Mouse (Mus musculus) forebrain, embryonic 11.5 days (tissue): ENCODE data around the gene Gadd45b. TPM values are rescaled to one million over a fixed set of nuclear protein-coding genes. Genes with fewer than 3 reads are reported as not detected.

ENCODE experiments used
- ATAC-seq: fragments of 200-750 bp; cut with Nextera tagmentation; replicated peaks from 2 replicates; pipeline ENCODE4 v1.8.0; 2017; ENCODE audit warnings: moderate TSS enrichment; ENCODE audit not compliant: low FRiP score
- DNase-seq: peaks from one replicate; pipeline ENCODE4 v3.0.0-alpha.2; 2017; ENCODE audit warnings: low spot score
- H3K27ac ChIP-seq: fragments of 300-500 bp; sonication (generic); 2 replicates; pipeline ENCODE4 v1.5.1; 2014; ENCODE audit warnings: low read depth, low read length
- H3K27me3 ChIP-seq: fragments of 300-500 bp; sonication (generic); 2 replicates; pipeline ENCODE4 v1.6.1; 2014; ENCODE audit warnings: mild to moderate bottlenecking, low read length, mixed read lengths; ENCODE audit not compliant: control insufficient read depth, insufficient read depth
- H3K36me3 ChIP-seq: fragments of 300-500 bp; sonication (generic); 2 replicates; pipeline ENCODE4 v1.6.1; 2014; ENCODE audit warnings: mild to moderate bottlenecking, low read length, moderate library complexity, mixed read lengths; ENCODE audit not compliant: control insufficient read depth, insufficient read depth
- H3K4me1 ChIP-seq: fragments of 300-500 bp; sonication (generic); replicated peaks from 2 replicates; pipeline ENCODE4 v1.6.1; 2014; ENCODE audit warnings: low read length, mixed read lengths; ENCODE audit not compliant: control insufficient read depth, insufficient read depth
- H3K4me2 ChIP-seq: fragments of 300-500 bp; sonication (generic); 2 replicates; pipeline ENCODE4 v1.6.1; 2014; ENCODE audit warnings: low read depth, mild to moderate bottlenecking, low read length, moderate library complexity, mixed read lengths; ENCODE audit not compliant: severe bottlenecking
- H3K4me3 ChIP-seq: fragments of 300-500 bp; sonication (generic); 2 replicates; pipeline ENCODE4 v1.5.1; 2014; ENCODE audit warnings: low read depth, low read length
- H3K9ac ChIP-seq: fragments of 300-500 bp; sonication (generic); 2 replicates; pipeline ENCODE4 v1.6.1; 2014; ENCODE audit warnings: low read length
- H3K9me3 ChIP-seq: fragments of 300-500 bp; sonication (generic); 2 replicates; pipeline ENCODE4 v1.6.1; 2016; ENCODE audit warnings: low read length, mixed read lengths; ENCODE audit not compliant: control insufficient read depth
- WGBS: fragments of 180-500 bp; shearing (Covaris S2); extraction: QIAGEN DNeasy Blood & Tissue Kit; methylation state at CpG from one replicate; pipeline ENCODE4 v1.1.7; 2014; 5-methylcytosine and 5-hydroxymethylcytosine counted together
- polyA plus RNA-seq: library from polyadenylated mRNA; unstranded; fragments of >200 nt; fragmentation: Nextera tagmentation; extraction: Ambion mirVana; gene quantifications from 2 replicates; pipeline ENCODE4 v1.2.1, GENCODE M21; 2014

The Gadd45b gene
- polyA plus RNA-seq, 1 experiment from 2014 or later, result 10.7 TPM

- Histone ChIP-seq H3K27me3 (no peaks in the 10 kb centered on the region), H3K4me1 (no peaks in the 10 kb centered on the region), H3K9me3 (no peaks in the 10 kb centered on the region), H3K4me3 (no peak overlapping the region), H3K4me2 (no peak overlapping the region), H3K9ac (no peak overlapping the region), H3K36me3 (no peaks in the 10 kb centered on the region), H3K27ac (no peak overlapping the region)
- no peak for ATAC-seq
- no peak for DNase-seq
- WGBS, result 81% methylated on average over 5 of the region's 5 CpGs
Measured at GRCm38 (mm10) chr10:80962585-80962984, 32.7 kb downstream of the Gadd45b start.

- DNase-seq (no peak), ATAC-seq (no peak)
- Histone ChIP-seq H3K27ac (no peak overlapping the region), H3K36me3 (no peaks in the 10 kb centered on the region), H3K9ac (no peak overlapping the region), H3K4me3 (no peak overlapping the region), H3K4me2 (no peak overlapping the region), H3K27me3 (no peaks in the 10 kb centered on the region), H3K9me3 (no peaks in the 10 kb centered on the region), H3K4me1 (no peaks in the 10 kb centered on the region)
- 72% methylated on average over 12 of the region's 12 CpGs for WGBS
Measured at GRCm38 (mm10) chr10:80963031-80963975, 33.4 kb downstream of the Gadd45b start.

- Histone ChIP-seq H3K9ac (no peak overlapping the region), H3K27me3 (no peaks in the 10 kb centered on the region), H3K9me3 (no peaks in the 10 kb centered on the region), H3K4me3 (no peak overlapping the region), H3K27ac (no peak overlapping the region), H3K4me1 (no peaks in the 10 kb centered on the region), H3K4me2 (no peak overlapping the region), H3K36me3 (no peaks in the 10 kb centered on the region)
- ATAC-seq (no peak), DNase-seq (no peak)
- WGBS, result 65% methylated on average over 12 of the region's 12 CpGs
Measured at GRCm38 (mm10) chr10:80966296-80966695, 36.4 kb downstream of the Gadd45b start.

- no peak for DNase-seq
- H3K9ac ChIP-seq, result no peak overlapping the region
- WGBS, result 74% methylated on average over 3 of the region's 3 CpGs
- no peak for ATAC-seq
- H3K4me2 ChIP-seq, result no peak overlapping the region
- no peak overlapping the region for H3K27ac ChIP-seq
- no peaks in the 10 kb centered on the region for H3K36me3 ChIP-seq
- no peaks in the 10 kb centered on the region for H3K9me3 ChIP-seq
- no peaks in the 10 kb centered on the region for H3K27me3 ChIP-seq
- no peak overlapping the region for H3K4me3 ChIP-seq
- H3K4me1 ChIP-seq, result no peaks in the 10 kb centered on the region
Measured at GRCm38 (mm10) chr10:80967101-80967656, 37.3 kb downstream of the Gadd45b start.

- WGBS, result 92% methylated on average over 4 of the region's 4 CpGs
- no peaks in the 10 kb centered on the region for H3K36me3 ChIP-seq
- no peak overlapping the region for H3K4me3 ChIP-seq
- no peaks in the 10 kb centered on the region for H3K27me3 ChIP-seq
- no peaks in the 10 kb centered on the region for H3K4me1 ChIP-seq
- no peak for DNase-seq
- no peak for ATAC-seq
- no peak overlapping the region for H3K27ac ChIP-seq
- H3K9me3 ChIP-seq, result no peaks in the 10 kb centered on the region
- H3K4me2 ChIP-seq, result no peak overlapping the region
- H3K9ac ChIP-seq, result no peak overlapping the region
Measured at GRCm38 (mm10) chr10:80968106-80968505, 38.2 kb downstream of the Gadd45b start.

- H3K36me3 ChIP-seq, result no peaks in the 10 kb centered on the region
- H3K27me3 ChIP-seq, result no peaks in the 10 kb centered on the region
- WGBS, result 77% methylated on average over 3 of the region's 3 CpGs
- H3K27ac ChIP-seq, result no peak overlapping the region
- H3K4me3 ChIP-seq, result no peak overlapping the region
- no peak for ATAC-seq
- no peak for DNase-seq
- H3K9ac ChIP-seq, result no peak overlapping the region
- H3K9me3 ChIP-seq, result no peaks in the 10 kb centered on the region
- no peaks in the 10 kb centered on the region for H3K4me1 ChIP-seq
- no peak overlapping the region for H3K4me2 ChIP-seq
Measured at GRCm38 (mm10) chr10:80969298-80969697, 39.4 kb downstream of the Gadd45b start.

- Histone ChIP-seq H3K4me2 (no peak overlapping the region), H3K9me3 (no peaks in the 10 kb centered on the region), H3K9ac (no peak overlapping the region), H3K27me3 (no peaks in the 10 kb centered on the region), H3K27ac (no peak overlapping the region), H3K4me3 (no peak overlapping the region), H3K4me1 (no peaks in the 10 kb centered on the region), H3K36me3 (no peaks in the 10 kb centered on the region)
- WGBS, result 80% methylated on average over 8 of the region's 8 CpGs
- no peak for ATAC-seq
- no peak for DNase-seq
Measured at GRCm38 (mm10) chr10:80970159-80970558, 40.3 kb downstream of the Gadd45b start.

GRCm38 (mm10) chr10:80971533-80971932, 41.7 kb downstream of the Gadd45b start:
- Histone ChIP-seq H3K27me3 (no peaks in the 10 kb centered on the region), H3K9ac (no peak overlapping the region), H3K4me1 (no peaks in the 10 kb centered on the region), H3K36me3 (no peaks in the 10 kb centered on the region), H3K9me3 (no peaks in the 10 kb centered on the region), H3K4me2 (no peak overlapping the region), H3K4me3 (no peak overlapping the region), H3K27ac (no peak overlapping the region)
- ATAC-seq (no peak), DNase-seq (no peak)
- WGBS, result 85% methylated on average over 15 of the region's 15 CpGs
